ENCODE assay signal across 8 mouse cellular contexts in genomic region chr5:34659686-34660590, GRCm38 (mm10). TPM values are rescaled to one million over a fixed set of nuclear protein-coding genes. Genes with fewer than 3 reads are reported as not detected.
DNase-seq lines count a peak whose midpoint lies in the region; ATAC-seq and TF ChIP-seq lines count a peak whose summit lies in the region.

Nop14 (minus strand) TSS chr5:34660148.
Grk4 (plus strand) TSS chr5:34660379.

- intact Hi-C loops in heart, postnatal 10 days (cut with DNase I), result loop anchor here (5.0 kb wide), 1 partner anchor 382 kb away; the partner anchor contains the start of gene Hgfac

- no peaks in the 10 kb centered on the region for H3K4me1 ChIP-seq in ES-Bruce4 (ENCODE audit: control insufficient read depth, insufficient read depth, low read length)
- H3K4me1 ChIP-seq in forebrain, embryonic 13.5 days, result peaks cover 8% of the 10 kb centered on the region
- peaks cover 14% of the 10 kb centered on the region for H3K4me1 ChIP-seq in liver, postnatal 0 days (ENCODE audit: insufficient read depth)
- H3K4me1 ChIP-seq in neural tube, embryonic 14.5 days (ENCODE audit: control insufficient read depth, insufficient read depth, low read length), result peaks cover 8% of the 10 kb centered on the region

- no peaks in the 10 kb centered on the region for H3K27me3 ChIP-seq in ES-Bruce4 (ENCODE audit: control insufficient read depth, insufficient read depth, low read length, poor library complexity, severe bottlenecking)
- H3K27me3 ChIP-seq in forebrain, embryonic 13.5 days, result no peaks in the 10 kb centered on the region
- no peaks in the 10 kb centered on the region for H3K27me3 ChIP-seq in liver, postnatal 0 days (ENCODE audit: insufficient read depth, low read length)
- H3K27me3 ChIP-seq in neural tube, embryonic 14.5 days (ENCODE audit: control insufficient read depth, insufficient read depth, low read length), result no peaks in the 10 kb centered on the region

- WGBS in forebrain, embryonic 13.5 days, result 0% methylated on average over 60 of the region's 60 CpGs
- under 1% methylated on average over 60 of the region's 60 CpGs for WGBS in large intestine, adult 2 months
- WGBS in liver, postnatal 0 days (ENCODE audit: insufficient replicate concordance), result under 1% methylated on average over 60 of the region's 60 CpGs
- WGBS in neural tube, embryonic 14.5 days, result under 1% methylated on average over 60 of the region's 60 CpGs

- H3K9me3 ChIP-seq in ES-Bruce4 (replicated peaks; ENCODE audit: control insufficient read depth, insufficient read depth, low read length, poor library complexity, severe bottlenecking), result no peaks in the 10 kb centered on the region
- no peaks in the 10 kb centered on the region for H3K9me3 ChIP-seq in forebrain, embryonic 13.5 days (replicated peaks)
- H3K9me3 ChIP-seq in liver, postnatal 0 days (ENCODE audit: low read length), result no peaks in the 10 kb centered on the region
- H3K9me3 ChIP-seq in neural tube, embryonic 14.5 days (ENCODE audit: control insufficient read depth, low read length), result no peaks in the 10 kb centered on the region

- H3K9ac ChIP-seq in ES-Bruce4 (ENCODE audit: low read depth, poor library complexity, severe bottlenecking), result peak within 1 kb of the TSS; percentile 50
- peak within 1 kb of the TSS; percentile 67 for H3K9ac ChIP-seq in forebrain, embryonic 13.5 days
- peak within 1 kb of the TSS; percentile 73 for H3K9ac ChIP-seq in liver, postnatal 0 days (replicated peaks)
- H3K9ac ChIP-seq in neural tube, embryonic 14.5 days (replicated peaks; ENCODE audit: low read depth, low read length), result peak within 1 kb of the TSS; percentile 66

- DNase-seq in heart, postnatal 10 days, result peak; percentile 100
- DNase-seq in large intestine, adult 2 months (ENCODE audit: low read depth, low spot score), result peak; percentile 100
- peak; percentile 99 for DNase-seq in liver, postnatal 0 days
- DNase-seq in testis, postnatal 10 days (ENCODE audit: low spot score), result peak; percentile 98

- ATAC-seq in cerebellum, adult (ENCODE audit: insufficient number of reproducible peaks, low FRiP score, low TSS enrichment), result peak; percentile 100
- peak; percentile 100 for ATAC-seq in forebrain, embryonic 13.5 days
- peak; percentile 99 for ATAC-seq in liver, postnatal 0 days
- peak; percentile 100 for ATAC-seq in neural tube, embryonic 14.5 days (ENCODE audit: low read depth)

- H3K4me2 ChIP-seq in forebrain, embryonic 13.5 days, result peak within 1 kb of the TSS; percentile 75
- peak within 1 kb of the TSS; percentile 88 for H3K4me2 ChIP-seq in liver, postnatal 0 days (ENCODE audit: low read depth, low read length)
- peak within 1 kb of the TSS; percentile 68 for H3K4me2 ChIP-seq in neural tube, embryonic 14.5 days (ENCODE audit: low read depth, low read length)

- TF ChIP-seq CTCF in ES-Bruce4 (IDR thresholded peaks at IDR 0.05; ENCODE audit: low read depth, low read length), result peak; percentile 69
- peak; percentile 99 for TF ChIP-seq CTCF in liver, postnatal 0 days (IDR thresholded peaks at IDR 0.05; ENCODE audit: low read depth)

- peaks cover 23% of the 10 kb centered on the region for H3K36me3 ChIP-seq in ES-Bruce4 (ENCODE audit: control insufficient read depth, insufficient read depth, low read length, poor library complexity, severe bottlenecking)
- H3K36me3 ChIP-seq in forebrain, embryonic 13.5 days (ENCODE audit: poor library complexity, severe bottlenecking), result peaks cover 23% of the 10 kb centered on the region
- H3K36me3 ChIP-seq in liver, postnatal 0 days (replicated peaks; ENCODE audit: insufficient read depth, low read length), result peaks cover 20% of the 10 kb centered on the region
- peaks cover 14% of the 10 kb centered on the region for H3K36me3 ChIP-seq in neural tube, embryonic 14.5 days (ENCODE audit: control insufficient read depth, insufficient read depth, low read length)

- no peak for TF ChIP-seq EP300 in ES-Bruce4 (IDR thresholded peaks at IDR 0.05; ENCODE audit: insufficient read depth, low read depth, low read length)
- peak; percentile 76 for TF ChIP-seq EP300 in liver, postnatal 0 days (IDR thresholded peaks at IDR 0.05; ENCODE audit: low read depth)

- peak within 1 kb of the TSS; percentile 81 for H3K4me3 ChIP-seq in ES-Bruce4 (ENCODE audit: low read depth, low read length)
- peak within 1 kb of the TSS; percentile 62 for H3K4me3 ChIP-seq in forebrain, embryonic 13.5 days
- H3K4me3 ChIP-seq in liver, postnatal 0 days (ENCODE audit: low read depth, low read length), result peak within 1 kb of the TSS; percentile 68
- peak within 1 kb of the TSS; percentile 71 for H3K4me3 ChIP-seq in neural tube, embryonic 14.5 days (ENCODE audit: low read depth, low read length)

- peak; percentile 98 for TF ChIP-seq POLR2A in ES-Bruce4 (IDR thresholded peaks at IDR 0.05; ENCODE audit: insufficient read depth, low read length)

- H3K27ac ChIP-seq in ES-Bruce4 (ENCODE audit: insufficient read depth, low read length), result peak within 1 kb of the TSS; percentile 1; the same call in 1 of the 2 replicates
- H3K27ac ChIP-seq in forebrain, embryonic 13.5 days, result peak within 1 kb of the TSS; percentile 75
- H3K27ac ChIP-seq in liver, postnatal 0 days (ENCODE audit: low read depth), result peak within 1 kb of the TSS; percentile 89
- H3K27ac ChIP-seq in neural tube, embryonic 14.5 days (ENCODE audit: low read depth, low read length), result peak within 1 kb of the TSS; percentile 81

RNA-seq across cellular contexts. Expression of gene Nop14, which starts in this region (rescaled TPM):
- 80.7 and 82.6 TPM in 2 replicates for polyA plus RNA-seq in ES-Bruce4 (2011; ENCODE audit: insufficient read depth, insufficient read length, low read depth, missing spikeins)
- 23.3 and 24.6 TPM in 2 replicates for polyA plus RNA-seq in forebrain, embryonic 13.5 days (2015; fragmentation: Nextera tagmentation; extraction: Ambion mirVana)
- 10 to 100 TPM; 12.9 to 13.6 TPM for total RNA-seq in heart, postnatal 10 days (2021)
- polyA plus RNA-seq in large intestine, adult 2 months (2012; rRNA removed), result 9.2 and 9.8 TPM in 2 replicates
- 8.7 and 9.2 TPM in 2 replicates for polyA plus RNA-seq in liver, postnatal 0 days (2015; fragmentation: Nextera tagmentation; extraction: Ambion mirVana)
- 21.2 and 22.8 TPM in 2 replicates for polyA plus RNA-seq in neural tube, embryonic 14.5 days (2014; fragmentation: Nextera tagmentation; extraction: Ambion mirVana)

RNA-seq across cellular contexts. Expression of gene Grk4, which starts in this region (rescaled TPM):
- polyA plus RNA-seq in ES-Bruce4 (2011; ENCODE audit: insufficient read depth, insufficient read length, low read depth, missing spikeins), result 0.25 TPM in 1 of 2 replicates, not detected in the other
- polyA plus RNA-seq in forebrain, embryonic 13.5 days (2015; fragmentation: Nextera tagmentation; extraction: Ambion mirVana), result 1.0 and 1.3 TPM in 2 replicates
- total RNA-seq in heart, postnatal 10 days (2021), result 1 to 10 TPM; 2.1 to 2.3 TPM
- polyA plus RNA-seq in large intestine, adult 2 months (2012; rRNA removed), result 0.41 and 0.48 TPM in 2 replicates
- 0.34 and 0.40 TPM in 2 replicates for polyA plus RNA-seq in liver, postnatal 0 days (2015; fragmentation: Nextera tagmentation; extraction: Ambion mirVana)
- polyA plus RNA-seq in neural tube, embryonic 14.5 days (2014; fragmentation: Nextera tagmentation; extraction: Ambion mirVana), result 2.9 and 5.3 TPM in 2 replicates

Comparison
In these comparisons a context has a peak if more than half of its experiments do, and no peak if none do; other contexts are left out.
1. Peak in every context shown above with its lines: DNase-seq, ATAC-seq, H3K4me3 ChIP-seq and H3K27ac ChIP-seq.
2. H3K27ac ChIP-seq: peak in every context shown above with its lines; median percentile 89 in liver, postnatal 0 days; 81 in neural tube, embryonic 14.5 days; 75 in forebrain, embryonic 13.5 days; 1 in ES-Bruce4.